Mouse (Mus musculus): Measurements from ENCODE around the gene Bbx.
A peak's percentile ranks its signal among the peaks of the same experiment; 100 is the strongest.

Gene Bbx

GRCm38 (mm10) chr16:50432062-50432878 lies at the start of gene Bbx:
Bbx (minus strand) TSS chr16:50432390.
- DNase-seq (ENCODE audit: extremely low spot score, low spot score), result peak; percentile 96

GRCm38 (mm10) chr16:50481892-50482291 lies 49.7 kb upstream of the Bbx start:
- DNase-seq (ENCODE audit: extremely low spot score, low spot score), result no peak

GRCm38 (mm10) chr16:50481341-50481740 lies 49.2 kb upstream of the Bbx start:
- DNase-seq (ENCODE audit: extremely low spot score, low spot score), result no peak

GRCm38 (mm10) chr16:50478695-50479094 lies 46.5 kb upstream of the Bbx start:
- no peak for DNase-seq (ENCODE audit: extremely low spot score, low spot score)

- DNase-seq (ENCODE audit: extremely low spot score, low spot score), result no peak
Measured at GRCm38 (mm10) chr16:50477628-50478027, 45.4 kb upstream of the Bbx start.

- DNase-seq (ENCODE audit: extremely low spot score, low spot score), result no peak
Measured at GRCm38 (mm10) chr16:50462226-50462870, 30.2 kb upstream of the Bbx start.

GRCm38 (mm10) chr16:50459146-50459545 lies 27.0 kb upstream of the Bbx start:
- DNase-seq (ENCODE audit: extremely low spot score, low spot score), result no peak

GRCm38 (mm10) chr16:50456053-50456452 lies 23.9 kb upstream of the Bbx start:
- no peak for DNase-seq (ENCODE audit: extremely low spot score, low spot score)

- no peak for DNase-seq (ENCODE audit: extremely low spot score, low spot score)
Measured at GRCm38 (mm10) chr16:50449086-50449485, 16.9 kb upstream of the Bbx start.

- DNase-seq (ENCODE audit: extremely low spot score, low spot score), result no peak
Measured at GRCm38 (mm10) chr16:50445014-50445413, 12.8 kb upstream of the Bbx start.

GRCm38 (mm10) chr16:50438816-50439215 lies 6.6 kb upstream of the Bbx start:
- DNase-seq (ENCODE audit: extremely low spot score, low spot score), result no peak

- no peak for DNase-seq (ENCODE audit: extremely low spot score, low spot score)
Measured at GRCm38 (mm10) chr16:50437788-50438187, 5.6 kb upstream of the Bbx start.

GRCm38 (mm10) chr16:50437331-50437730 lies 5.1 kb upstream of the Bbx start:
- DNase-seq (ENCODE audit: extremely low spot score, low spot score), result no peak

- DNase-seq (ENCODE audit: extremely low spot score, low spot score), result peak; percentile 74
Measured at GRCm38 (mm10) chr16:50431011-50431981, 894 bp downstream of the Bbx start.

GRCm38 (mm10) chr16:50430515-50430877 lies 1.7 kb downstream of the Bbx start:
- DNase-seq (ENCODE audit: extremely low spot score, low spot score), result no peak

GRCm38 (mm10) chr16:50429692-50430514 lies 2.3 kb downstream of the Bbx start:
- DNase-seq (ENCODE audit: extremely low spot score, low spot score), result peak; percentile 63

GRCm38 (mm10) chr16:50428871-50429691 lies 3.1 kb downstream of the Bbx start:
- peak; percentile 59 for DNase-seq (ENCODE audit: extremely low spot score, low spot score)

- no peak for DNase-seq (ENCODE audit: extremely low spot score, low spot score)
Measured at GRCm38 (mm10) chr16:50420130-50420529, 12.1 kb downstream of the Bbx start.

GRCm38 (mm10) chr16:50415406-50415805 lies 16.8 kb downstream of the Bbx start:
- no peak for DNase-seq (ENCODE audit: extremely low spot score, low spot score)

GRCm38 (mm10) chr16:50402851-50403250 lies 29.3 kb downstream of the Bbx start:
- no peak for DNase-seq (ENCODE audit: extremely low spot score, low spot score)

Data from neural tube, embryonic 10.5 days (tissue).